Mouse (Mus musculus) limb, embryonic 11.5 days (tissue): ENCODE measurements at regions not wholly inside any gene's neighbourhood (a gene's known extent, or its start where the extent isn't known, plus 50 kb on each side); places are given as distances from the start of the nearest gene placed in this dataset.

Source experiments
- ATAC-seq: fragments of 200-750 bp; cut with Nextera tagmentation; 2 replicates; pipeline ENCODE4 v1.8.0; 2017; ENCODE audit warnings: low read depth; ENCODE audit not compliant: insufficient number of reproducible peaks, low FRiP score, low TSS enrichment
- DNase-seq: peaks from one replicate; pipeline ENCODE4 v3.0.0-alpha.2; 2015; ENCODE audit warnings: low spot score
- H3K27ac ChIP-seq: fragments of 300-500 bp; sonication (generic); replicated peaks from 2 replicates; pipeline ENCODE4 v1.5.1; 2014; ENCODE audit warnings: low read depth, mild to moderate bottlenecking, low read length
- H3K27me3 ChIP-seq: fragments of 300-500 bp; sonication (generic); 2 replicates; pipeline ENCODE4 v1.6.1; 2014; ENCODE audit warnings: mild to moderate bottlenecking, low read length, mixed read lengths; ENCODE audit not compliant: control insufficient read depth, insufficient read depth
- H3K36me3 ChIP-seq: fragments of 300-500 bp; sonication (generic); 2 replicates; pipeline ENCODE4 v1.6.1; 2014; ENCODE audit warnings: mild to moderate bottlenecking, low read length, moderate library complexity, mixed read lengths; ENCODE audit not compliant: control insufficient read depth, insufficient read depth
- H3K4me1 ChIP-seq: fragments of 300-500 bp; sonication (generic); 2 replicates; pipeline ENCODE4 v1.6.1; 2014; ENCODE audit warnings: low read length, mixed read lengths; ENCODE audit not compliant: control insufficient read depth, insufficient read depth
- H3K4me2 ChIP-seq: fragments of 300-500 bp; sonication (generic); 2 replicates; pipeline ENCODE4 v1.6.1; 2014; ENCODE audit warnings: low read depth, mild to moderate bottlenecking, moderate library complexity; ENCODE audit not compliant: severe bottlenecking
- H3K4me3 ChIP-seq: fragments of 300-500 bp; sonication (generic); 2 replicates; pipeline ENCODE4 v1.5.1; 2014; ENCODE audit warnings: low read depth, low read length
- H3K9ac ChIP-seq: fragments of 300-500 bp; sonication (generic); 2 replicates; pipeline ENCODE4 v1.6.1; 2014; ENCODE audit warnings: mild to moderate bottlenecking, low read length
- H3K9me3 ChIP-seq: fragments of 300-500 bp; sonication (generic); 2 replicates; pipeline ENCODE4 v1.6.1; 2016; ENCODE audit warnings: low read length; ENCODE audit not compliant: control insufficient read depth
- WGBS: fragments of 180-500 bp; shearing (Covaris S2); extraction: QIAGEN DNeasy Blood & Tissue Kit; methylation state at CpG from one replicate; pipeline ENCODE4 v1.1.7; 2014; 5-methylcytosine and 5-hydroxymethylcytosine counted together

GRCm38 (mm10) chr8:12066454-12066853 lies 212.2 kb upstream of the A230072I06Rik start:
- WGBS: 86% methylated on average over 10 of the region's 10 CpGs
- no peaks in the 10 kb centered on the region for H3K36me3 ChIP-seq
- H3K9ac ChIP-seq: no peak overlapping the region
- no peak overlapping the region for H3K4me2 ChIP-seq
- no peaks in the 10 kb centered on the region for H3K9me3 ChIP-seq
- H3K4me1 ChIP-seq: no peaks in the 10 kb centered on the region
- no peak for DNase-seq
- no peaks in the 10 kb centered on the region for H3K27me3 ChIP-seq
- H3K27ac ChIP-seq: no peak overlapping the region
- H3K4me3 ChIP-seq: no peak overlapping the region
- no peak for ATAC-seq

GRCm38 (mm10) chr8:12073311-12073999 lies 205.2 kb upstream of the A230072I06Rik start:
- H3K9ac ChIP-seq: no peak overlapping the region
- no peak for ATAC-seq
- H3K27ac ChIP-seq: no peak overlapping the region
- H3K4me3 ChIP-seq: no peak overlapping the region
- no peaks in the 10 kb centered on the region for H3K27me3 ChIP-seq
- no peaks in the 10 kb centered on the region for H3K9me3 ChIP-seq
- 75% methylated on average over 6 of the region's 6 CpGs for WGBS
- no peaks in the 10 kb centered on the region for H3K4me1 ChIP-seq
- H3K4me2 ChIP-seq: no peak overlapping the region
- H3K36me3 ChIP-seq: no peaks in the 10 kb centered on the region
- no peak for DNase-seq

- 86% methylated on average over 3 of the region's 3 CpGs for WGBS
- no peaks in the 10 kb centered on the region for H3K9me3 ChIP-seq
- no peaks in the 10 kb centered on the region for H3K36me3 ChIP-seq
- no peak overlapping the region for H3K4me2 ChIP-seq
- H3K4me1 ChIP-seq: no peaks in the 10 kb centered on the region
- DNase-seq (no peak), ATAC-seq (no peak)
- H3K27me3 ChIP-seq: no peaks in the 10 kb centered on the region
- no peak overlapping the region for H3K27ac ChIP-seq
- no peak overlapping the region for H3K4me3 ChIP-seq
- H3K9ac ChIP-seq: no peak overlapping the region
Observed at GRCm38 (mm10) chr8:12075943-12076342, 202.7 kb upstream of the A230072I06Rik start.

GRCm38 (mm10) chr8:12076811-12077375 lies 201.7 kb upstream of the A230072I06Rik start:
- H3K27me3 ChIP-seq: no peaks in the 10 kb centered on the region
- H3K4me3 ChIP-seq: no peak overlapping the region
- WGBS: 80% methylated on average over 10 of the region's 10 CpGs
- no peak overlapping the region for H3K9ac ChIP-seq
- no peaks in the 10 kb centered on the region for H3K36me3 ChIP-seq
- H3K4me2 ChIP-seq: no peak overlapping the region
- no peaks in the 10 kb centered on the region for H3K9me3 ChIP-seq
- H3K4me1 ChIP-seq: no peaks in the 10 kb centered on the region
- ATAC-seq (no peak), DNase-seq (no peak)
- no peak overlapping the region for H3K27ac ChIP-seq

DNA sequence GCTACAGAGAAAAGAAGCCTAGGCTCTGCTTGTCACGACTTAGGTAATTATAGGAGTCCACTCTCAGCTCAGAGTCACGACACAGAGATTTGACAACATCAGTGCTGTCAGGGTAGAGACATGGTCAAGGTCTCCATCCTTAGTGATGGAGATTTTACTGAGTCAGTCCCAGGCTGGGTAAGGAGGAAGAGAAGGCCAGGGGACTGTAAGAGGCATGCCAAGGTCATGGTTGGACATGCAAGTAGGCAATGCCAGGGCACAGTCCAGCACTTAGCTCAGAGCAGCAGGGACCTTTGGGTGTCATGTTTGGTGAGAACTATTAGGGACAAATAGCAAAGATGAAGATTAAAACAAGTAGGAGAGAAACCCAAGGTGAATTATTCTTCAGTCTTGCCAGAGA lies 200.7 kb upstream of the A230072I06Rik start:
- Histone ChIP-seq H3K4me2 (no peak overlapping the region), H3K4me3 (no peak overlapping the region), H3K9ac (no peak overlapping the region), H3K9me3 (no peaks in the 10 kb centered on the region), H3K36me3 (no peaks in the 10 kb centered on the region), H3K4me1 (no peaks in the 10 kb centered on the region), H3K27me3 (no peaks in the 10 kb centered on the region), H3K27ac (no peak overlapping the region)
- 76% methylated on average over 2 of the region's 2 CpGs for WGBS
- DNase-seq (no peak), ATAC-seq (no peak)

DNA sequence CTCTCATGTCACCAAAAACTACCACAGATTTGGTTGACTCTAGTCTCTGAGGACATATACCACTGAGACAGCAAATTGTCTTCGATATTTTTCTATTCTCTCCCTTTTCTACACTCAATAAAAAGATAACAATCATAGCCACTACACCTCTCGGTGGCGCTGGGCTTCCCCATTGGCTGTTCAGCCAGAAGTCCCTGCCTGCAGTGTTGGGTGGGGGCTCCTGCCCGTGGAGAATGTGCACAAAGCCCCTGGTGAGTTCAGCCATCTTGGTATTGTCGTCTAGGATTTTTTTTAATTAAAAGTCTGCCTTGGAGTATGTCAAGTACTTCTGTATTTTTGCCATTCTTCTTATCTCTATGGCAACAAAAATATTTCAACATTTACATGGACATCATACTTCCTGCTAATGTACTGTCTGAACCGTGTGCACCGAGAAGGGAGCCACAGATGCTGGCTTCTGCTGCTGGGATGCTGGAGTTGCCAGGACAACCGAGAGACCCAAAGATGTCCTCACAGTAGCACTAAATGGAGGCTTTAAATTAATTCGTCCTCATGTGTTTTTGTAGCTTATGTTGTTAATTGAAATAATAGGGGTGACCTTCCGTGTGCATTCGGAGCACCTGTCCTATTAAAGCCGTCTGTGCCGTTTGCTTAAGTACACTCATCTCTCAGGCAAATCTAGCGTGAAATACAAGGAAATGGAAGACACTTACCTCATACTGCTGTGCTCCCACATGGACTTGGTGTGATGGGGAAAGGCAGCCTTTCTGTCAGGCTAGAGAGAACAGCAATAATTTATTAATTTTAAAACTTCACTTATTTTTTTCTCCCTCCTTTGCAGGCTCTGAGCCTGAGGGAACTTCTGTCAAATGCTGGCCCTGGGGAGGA lies 199.7 kb upstream of the A230072I06Rik start:
- H3K9ac ChIP-seq: no peak overlapping the region
- H3K27me3 ChIP-seq: no peaks in the 10 kb centered on the region
- H3K4me1 ChIP-seq: no peaks in the 10 kb centered on the region
- H3K9me3 ChIP-seq: no peaks in the 10 kb centered on the region
- no peak for DNase-seq
- 85% methylated on average over 14 of the region's 14 CpGs for WGBS
- no peak for ATAC-seq
- no peak overlapping the region for H3K4me2 ChIP-seq
- H3K36me3 ChIP-seq: no peaks in the 10 kb centered on the region
- no peak overlapping the region for H3K4me3 ChIP-seq
- H3K27ac ChIP-seq: no peak overlapping the region

GRCm38 (mm10) chr8:12081536-12081935 lies 197.1 kb upstream of the A230072I06Rik start:
- Histone ChIP-seq H3K27me3 (no peaks in the 10 kb centered on the region), H3K27ac (no peak overlapping the region), H3K4me1 (no peaks in the 10 kb centered on the region), H3K9ac (no peak overlapping the region), H3K9me3 (no peaks in the 10 kb centered on the region), H3K4me3 (no peak overlapping the region), H3K36me3 (no peaks in the 10 kb centered on the region), H3K4me2 (no peak overlapping the region)
- WGBS: 91% methylated on average over 5 of the region's 5 CpGs
- ATAC-seq: no peak
- no peak for DNase-seq

DNA sequence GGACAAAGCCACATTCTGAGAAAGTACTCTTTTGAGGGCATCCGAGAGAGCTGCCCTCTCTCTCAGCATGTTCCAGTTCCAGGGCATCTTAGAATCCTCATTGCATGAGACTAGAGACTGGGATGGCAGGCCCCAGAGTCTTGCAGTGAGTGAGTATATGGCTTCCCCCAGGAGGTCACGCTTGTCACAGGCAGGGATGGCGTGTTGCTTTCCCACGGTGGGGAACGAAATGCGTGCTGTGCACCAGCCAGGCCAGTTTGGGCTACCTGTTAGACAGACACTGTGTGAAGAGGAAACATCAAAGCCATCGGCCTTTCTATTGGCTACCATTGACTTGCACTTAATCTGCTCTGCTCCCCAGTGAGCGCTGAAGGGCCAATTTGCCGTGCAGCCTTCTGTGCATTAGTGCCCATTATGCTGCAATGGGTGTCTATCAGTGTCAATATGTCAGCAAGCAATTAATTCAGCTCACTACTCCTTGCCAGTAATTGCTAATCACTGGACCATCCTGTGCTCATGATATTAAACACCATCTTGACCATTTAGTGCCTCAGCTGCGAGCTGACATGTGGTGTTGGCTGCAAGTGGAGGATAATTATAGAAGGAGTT lies 191.3 kb upstream of the A230072I06Rik start:
- Histone ChIP-seq H3K36me3 (no peaks in the 10 kb centered on the region), H3K27ac (no peak overlapping the region), H3K4me2 (no peak overlapping the region), H3K27me3 (no peaks in the 10 kb centered on the region), H3K9ac (no peak overlapping the region), H3K9me3 (no peaks in the 10 kb centered on the region), H3K4me1 (no peaks in the 10 kb centered on the region), H3K4me3 (no peak overlapping the region)
- no peak for DNase-seq
- whole genome bisulfite sequencing: 81% methylated on average over 10 of the region's 10 CpGs
- no peak for ATAC-seq
